Mouse (Mus musculus): ENCODE results near the gene Gpr183.

GRCm38 (mm10) chr14:121989331-121989730 lies 24.3 kb upstream of the Gpr183 start:
- TF ChIP-seq CTCF (IDR thresholded peaks at IDR 0.05; ENCODE audit: borderline replicate concordance, extremely low read depth, insufficient read depth, insufficient read length) (no peak), POLR2A (IDR thresholded peaks at IDR 0.05; ENCODE audit: borderline replicate concordance, extremely low read depth, insufficient read depth, insufficient read length, poor library complexity, severe bottlenecking) (no peak)

All from brain, embryonic 14.5 days (tissue).